Mouse (Mus musculus) liver, postnatal 0 days (tissue): ENCODE measurements around the gene Meiob. TPM values are rescaled to one million over a fixed set of nuclear protein-coding genes. Genes with fewer than 3 reads are reported as not detected.

ENCODE experiments used
- ATAC-seq: fragments of 200-750 bp; cut with Nextera tagmentation; 2 replicates; pipeline ENCODE4 v1.8.0; 2017; ENCODE audit warnings: mild to moderate bottlenecking, moderate library complexity
- DNase-seq: peaks from one replicate; pipeline ENCODE4 v3.0.0-alpha.2; 2016
- H3K27ac ChIP-seq: fragments of 300-500 bp; sonication (generic); 2 replicates; pipeline ENCODE4 v1.5.1; 2014; ENCODE audit warnings: antibody characterized with exemption, moderate library complexity, mild to moderate bottlenecking, low read depth
- H3K27me3 ChIP-seq: fragments of 300-500 bp; sonication (generic); 2 replicates; pipeline ENCODE4 v1.6.1; 2014; ENCODE audit warnings: low read length, control low read depth, mixed read lengths; ENCODE audit not compliant: insufficient read depth
- H3K36me3 ChIP-seq: fragments of 300-500 bp; sonication (generic); replicated peaks from 2 replicates; pipeline ENCODE4 v1.6.1; 2014; ENCODE audit warnings: mild to moderate bottlenecking, control low read depth, low read length, moderate library complexity, mixed read lengths; ENCODE audit not compliant: insufficient read depth
- H3K4me1 ChIP-seq: fragments of 300-500 bp; sonication (generic); 2 replicates; pipeline ENCODE4 v1.6.1; 2014; ENCODE audit warnings: antibody characterized with exemption, mild to moderate bottlenecking, control low read depth; ENCODE audit not compliant: insufficient read depth
- H3K4me2 ChIP-seq: fragments of 300-500 bp; sonication (generic); 2 replicates; pipeline ENCODE4 v1.6.1; 2014; ENCODE audit warnings: low read depth, mild to moderate bottlenecking, low read length, moderate library complexity, mixed read lengths
- H3K4me3 ChIP-seq: fragments of 300-500 bp; sonication (generic); 2 replicates; pipeline ENCODE4 v1.5.1; 2014; ENCODE audit warnings: low read depth, low read length
- H3K9ac ChIP-seq: fragments of 300-500 bp; sonication (generic); replicated peaks from 2 replicates; pipeline ENCODE4 v1.6.1; 2014; ENCODE audit warnings: mild to moderate bottlenecking, moderate library complexity
- H3K9me3 ChIP-seq: fragments of 300-500 bp; sonication (generic); 2 replicates; pipeline ENCODE4 v1.6.1; 2016; ENCODE audit warnings: mild to moderate bottlenecking, control low read depth, low read length, mixed read lengths
- CTCF ChIP-seq: sonication (generic); IDR thresholded peaks from 2 replicates; pipeline ENCODE4 v1.5.1; 2016; ENCODE audit warnings: antibody characterized with exemption, low read depth
- EP300 ChIP-seq: IDR thresholded peaks from 2 replicates; pipeline ENCODE4 v1.6.1; 2016; ENCODE audit warnings: antibody characterized with exemption, low read depth, mild to moderate bottlenecking
- WGBS: fragments of 180-500 bp; shearing (Covaris S2); extraction: QIAGEN DNeasy Blood & Tissue Kit; methylation state at CpG from one replicate; pipeline ENCODE4 v1.1.7; 2014; ENCODE audit not compliant: insufficient replicate concordance; 5-methylcytosine and 5-hydroxymethylcytosine counted together
- polyA plus RNA-seq: library from polyadenylated mRNA; unstranded; fragments of >200 nt; fragmentation: Nextera tagmentation; extraction: Ambion mirVana; gene quantifications from 2 replicates; pipeline ENCODE4 v1.2.1, GENCODE M21; 2015

The Meiob gene
- polyA plus RNA-seq, 1 experiment from 2014 or later: 0.97 TPM

DNA sequence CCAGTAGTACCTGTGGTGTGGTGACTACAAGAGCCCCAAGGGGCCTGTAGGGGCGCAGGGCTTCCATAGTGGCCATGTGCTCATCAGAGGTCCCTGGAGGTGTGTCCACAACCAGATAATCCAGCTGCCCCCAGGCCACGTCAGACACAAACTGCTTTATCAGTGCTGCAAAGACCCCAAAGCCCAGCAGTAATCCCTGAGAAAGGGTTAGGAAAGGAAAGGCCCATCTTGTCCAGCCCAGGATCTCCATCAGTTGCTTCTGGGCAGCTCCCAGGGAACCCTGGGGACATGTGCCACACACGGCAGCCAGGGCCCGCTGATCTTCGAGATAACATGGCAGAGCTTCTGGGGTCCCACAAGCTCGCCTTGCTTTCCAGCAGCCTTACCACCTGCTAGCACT, 80.3 kb downstream of the Meiob start:
- 81% methylated on average over 6 of the region's 6 CpGs for WGBS
- H3K36me3 ChIP-seq: peaks cover 43% of the 10 kb centered on the region
- no peak overlapping the region for H3K9ac ChIP-seq
- H3K27ac ChIP-seq: no peak overlapping the region
- H3K4me2 ChIP-seq: no peak overlapping the region
- no peaks in the 10 kb centered on the region for H3K27me3 ChIP-seq
- no peaks in the 10 kb centered on the region for H3K9me3 ChIP-seq
- no peak for DNase-seq
- TF ChIP-seq CTCF: no peak
- no peak for TF ChIP-seq EP300
- no peak overlapping the region for H3K4me3 ChIP-seq
- H3K4me1 ChIP-seq: peaks cover 23% of the 10 kb centered on the region
- no peak for ATAC-seq

DNA sequence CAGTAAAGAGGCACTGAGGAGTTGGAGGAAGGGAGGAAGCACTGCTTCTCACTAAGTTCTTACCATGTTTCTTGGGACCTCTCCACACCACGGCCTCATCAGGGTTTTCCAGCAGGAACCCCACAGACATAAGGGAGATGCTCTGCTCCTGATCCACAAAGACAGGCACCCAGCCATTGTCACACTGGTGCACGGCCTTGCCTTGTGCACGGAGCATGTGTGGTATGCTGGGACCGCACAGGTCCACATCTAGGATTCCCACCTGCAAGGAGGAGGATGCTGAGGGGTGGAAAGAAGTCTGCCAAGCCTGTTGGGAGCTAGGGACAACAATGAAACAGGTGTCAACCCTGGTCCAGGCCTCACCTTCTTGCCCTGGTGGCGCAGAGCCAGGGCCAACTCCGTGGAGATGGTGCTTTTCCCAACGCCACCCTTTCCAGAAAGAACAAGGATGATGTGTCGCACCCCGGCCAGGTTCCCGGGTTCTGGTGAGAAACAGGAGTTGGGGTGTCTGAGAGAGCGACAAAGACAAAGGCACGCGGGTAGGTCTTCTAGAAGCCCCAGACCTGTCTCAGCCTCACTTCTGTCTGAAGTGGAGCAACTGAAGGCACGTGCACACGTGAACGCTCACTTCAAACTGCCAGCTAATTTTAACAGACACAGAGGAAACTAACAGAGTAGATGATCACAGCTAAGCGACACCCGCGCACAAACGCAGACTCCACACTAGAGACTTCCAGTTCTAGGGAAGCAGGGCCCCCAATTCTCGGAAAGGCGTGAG, 81.5 kb downstream of the Meiob start:
- 19% methylated on average over 22 of the region's 22 CpGs for WGBS
- ATAC-seq: no peak
- H3K27ac ChIP-seq: peak overlapping the region; percentile 69
- peak overlapping the region; percentile 98 for H3K4me3 ChIP-seq
- peaks cover 55% of the 10 kb centered on the region for H3K36me3 ChIP-seq
- H3K9me3 ChIP-seq: no peaks in the 10 kb centered on the region
- peaks cover 23% of the 10 kb centered on the region for H3K4me1 ChIP-seq
- TF ChIP-seq CTCF (no peak), EP300 (no peak)
- H3K9ac ChIP-seq: peak overlapping the region; percentile 91
- H3K4me2 ChIP-seq: peak overlapping the region; percentile 95
- H3K27me3 ChIP-seq: no peaks in the 10 kb centered on the region
- DNase-seq: no peak

DNA sequence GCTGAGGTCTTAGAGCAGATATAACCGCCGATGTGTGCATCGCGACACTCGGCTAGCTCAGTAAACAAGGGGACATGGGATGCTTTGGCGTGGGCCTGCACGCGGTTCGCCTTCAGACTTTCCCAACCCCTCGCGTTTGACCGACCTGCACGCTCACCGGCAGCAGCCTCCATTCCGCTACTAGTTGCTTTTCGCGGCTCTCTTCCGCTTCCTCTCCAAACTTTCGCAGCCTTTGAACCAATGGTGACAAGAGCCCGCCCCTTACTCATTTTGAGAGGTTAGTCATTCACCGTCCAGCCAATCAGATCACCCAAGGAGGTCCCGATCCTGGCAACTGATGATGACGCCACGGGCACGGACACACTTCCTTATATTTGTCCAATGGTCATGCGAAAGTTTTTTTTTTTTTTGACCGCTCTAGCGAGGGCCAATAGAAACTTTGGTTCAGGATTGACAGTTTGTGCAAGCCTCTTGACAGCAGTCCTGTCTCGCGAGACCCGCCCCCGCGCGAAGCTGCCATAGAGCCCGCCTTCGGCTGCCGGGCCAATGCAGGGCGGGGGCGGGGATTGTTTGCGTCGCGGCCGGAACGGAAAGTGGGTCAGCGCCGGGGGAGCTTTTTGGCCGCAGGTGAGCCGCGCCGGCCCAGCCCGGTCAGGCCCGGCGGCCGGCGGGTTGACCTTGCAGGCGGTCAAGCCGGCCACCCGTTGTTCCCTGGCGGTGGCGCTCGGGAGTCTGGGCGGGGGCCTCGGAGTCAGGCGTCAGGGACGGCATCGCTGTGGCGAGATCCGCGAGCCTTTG, 82.2 kb downstream of the Meiob start, which contains the start of the genes Nubp2 and Spsb3:
Gene Nubp2 (minus strand): TSS at position 216 of the 798 bp plus-strand sequence.
Gene Spsb3 (plus strand): TSS at position 510 of the 798 bp plus-strand sequence.
- Histone ChIP-seq H3K9me3 (no peaks in the 10 kb centered on the region), H3K4me3 (peak within 1 kb of the TSS; percentile 98), H3K27me3 (no peaks in the 10 kb centered on the region), H3K4me2 (peak within 1 kb of the TSS; percentile 95), H3K4me1 (peaks cover 23% of the 10 kb centered on the region), H3K27ac (peak within 1 kb of the TSS; percentile 97), H3K9ac (peak within 1 kb of the TSS; percentile 98), H3K36me3 (peaks cover 63% of the 10 kb centered on the region)
- WGBS: under 1% methylated on average over 69 of the region's 69 CpGs
- ATAC-seq: peak; percentile 96
- TF ChIP-seq CTCF (peak; percentile 49), EP300 (peak; percentile 85)
- peak; percentile 98 for DNase-seq

DNA sequence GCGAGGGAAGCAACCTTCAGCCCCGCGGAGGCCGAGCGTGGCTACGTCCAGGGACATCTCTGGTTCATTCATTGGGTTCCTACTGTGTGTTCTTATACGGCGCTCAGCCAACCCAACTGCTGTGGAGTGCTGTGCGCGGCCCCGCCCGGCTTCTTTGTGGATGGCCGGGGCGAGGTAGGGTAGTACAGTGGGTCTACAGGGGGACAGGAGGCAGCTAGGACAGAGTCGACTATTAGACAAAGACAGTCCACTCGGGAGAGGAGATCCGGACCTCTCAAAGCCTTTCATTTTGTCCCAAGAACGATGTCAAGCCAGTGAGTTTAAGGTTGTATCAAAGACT, 82.8 kb downstream of the Meiob start:
- Histone ChIP-seq H3K4me1 (peaks cover 23% of the 10 kb centered on the region), H3K9ac (peak overlapping the region; percentile 98), H3K36me3 (peaks cover 68% of the 10 kb centered on the region), H3K27ac (peak overlapping the region; percentile 97), H3K4me3 (peak overlapping the region; percentile 98), H3K4me2 (peak overlapping the region; percentile 85), H3K27me3 (no peaks in the 10 kb centered on the region), H3K9me3 (no peaks in the 10 kb centered on the region)
- no peak for TF ChIP-seq EP300
- TF ChIP-seq CTCF: no peak
- ATAC-seq: peak; percentile 41
- no peak for DNase-seq
- under 1% methylated on average over 18 of the region's 18 CpGs for WGBS

DNA sequence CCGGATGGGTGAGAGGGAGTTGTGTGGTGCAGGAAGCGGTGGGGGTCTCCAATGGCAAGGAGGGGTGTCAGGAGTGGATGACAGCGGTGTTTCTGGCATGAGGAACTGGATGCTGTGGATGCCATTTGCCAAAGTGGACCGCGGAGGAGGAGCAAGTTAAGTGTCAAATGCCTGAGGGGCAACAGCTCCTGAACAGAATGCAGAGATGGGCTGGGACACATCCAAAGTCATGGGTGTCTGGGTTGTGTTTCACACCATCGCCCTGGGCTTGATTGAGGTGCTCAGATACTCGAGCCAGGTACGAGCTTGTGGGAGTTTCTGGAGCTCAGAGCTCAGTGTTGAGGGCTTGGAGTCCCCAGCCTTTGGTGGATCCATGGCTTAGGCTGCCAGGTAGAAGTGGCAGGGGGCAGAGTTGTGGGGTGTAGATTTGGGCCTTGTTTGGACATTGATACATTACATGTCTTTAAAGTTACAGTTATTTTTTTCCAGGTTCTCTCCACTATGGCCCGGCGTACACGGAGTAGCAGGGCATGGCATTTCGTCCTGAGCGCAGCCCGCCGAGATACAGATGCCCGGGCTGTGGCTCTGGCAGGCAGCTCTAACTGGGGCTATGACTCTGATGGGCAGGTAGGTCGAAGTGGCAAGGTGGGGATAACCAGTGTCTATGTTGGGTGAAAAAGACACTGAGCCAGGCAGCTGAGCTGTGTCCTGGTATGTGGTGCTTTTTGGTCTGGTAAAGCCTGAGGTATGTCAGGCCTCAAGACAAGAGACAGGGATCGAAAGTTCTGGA, 83.4 kb downstream of the Meiob start:
- Histone ChIP-seq H3K27me3 (no peaks in the 10 kb centered on the region), H3K9ac (peak overlapping the region; percentile 98), H3K4me2 (peak overlapping the region; percentile 85), H3K4me1 (peaks cover 23% of the 10 kb centered on the region), H3K4me3 (peak overlapping the region; percentile 98), H3K9me3 (no peaks in the 10 kb centered on the region), H3K36me3 (peaks cover 68% of the 10 kb centered on the region), H3K27ac (peak overlapping the region; percentile 97)
- DNase-seq: no peak
- no peak for ATAC-seq
- TF ChIP-seq EP300: no peak
- WGBS: 61% methylated on average over 18 of the region's 18 CpGs
